Mouse (Mus musculus): Measurements from ENCODE around the gene Trim25. TPM values are rescaled to one million over a fixed set of nuclear protein-coding genes. Genes with fewer than 3 reads are reported as not detected.

Gene Trim25
- polyA plus RNA-seq (2012; rRNA removed): 2.4 and 2.5 TPM in 2 replicates

DNA sequence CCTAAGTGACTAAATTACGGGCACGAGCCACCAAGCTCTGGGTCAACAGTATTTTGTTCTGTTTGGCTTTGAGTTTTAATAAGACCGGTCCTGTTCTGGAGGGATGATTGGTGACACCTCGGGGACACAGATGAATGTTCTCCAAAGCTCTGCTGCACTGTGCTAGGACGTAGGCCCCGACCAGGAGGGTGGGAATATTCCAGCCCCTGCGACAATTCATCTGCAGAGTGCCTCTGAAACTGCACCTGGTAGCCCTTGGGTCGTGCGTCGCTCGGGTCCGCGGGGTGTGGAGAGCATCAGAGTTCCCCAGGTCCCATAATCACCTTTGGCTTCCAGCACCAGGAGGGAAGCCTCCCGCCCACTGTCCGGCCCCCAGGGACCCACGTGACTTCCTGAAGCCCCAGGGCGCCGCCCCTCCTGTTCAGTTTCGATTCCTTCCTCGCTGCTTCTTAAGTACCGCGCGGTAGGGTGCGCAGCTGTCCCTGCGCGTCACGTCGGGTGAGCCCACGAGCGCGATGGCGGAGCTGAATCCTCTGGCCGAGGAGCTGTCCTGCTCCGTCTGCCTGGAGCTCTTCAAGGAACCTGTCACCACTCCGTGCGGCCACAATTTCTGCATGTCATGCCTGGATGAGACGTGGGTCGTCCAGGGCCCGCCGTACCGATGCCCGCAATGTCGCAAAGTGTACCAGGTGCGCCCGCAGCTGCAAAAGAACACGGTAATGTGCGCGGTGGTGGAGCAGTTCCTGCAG, at the start of gene Trim25:
TSS of gene Trim25 (plus strand) at position 403 of the 749 bp plus-strand sequence.
- DNase-seq: no peak
- WGBS: 10% methylated on average over 48 of the region's 48 CpGs
- Histone ChIP-seq H3K27ac (ENCODE audit: insufficient read depth, low read length) (no peak within 1 kb of the TSS), H3K4me1 (ENCODE audit: control insufficient read depth, insufficient read depth, low read length) (no peaks in the 10 kb centered on the region), H3K4me3 (replicated peaks; ENCODE audit: insufficient read depth, low read depth, low read length) (peak within 1 kb of the TSS; percentile 25), H3K27me3 (ENCODE audit: control insufficient read depth, insufficient read depth, low read length) (no peaks in the 10 kb centered on the region)
- TF ChIP-seq CTCF (IDR thresholded peaks at IDR 0.05; ENCODE audit: borderline replicate concordance, insufficient read depth, low read depth, low read length): no peak

DNA sequence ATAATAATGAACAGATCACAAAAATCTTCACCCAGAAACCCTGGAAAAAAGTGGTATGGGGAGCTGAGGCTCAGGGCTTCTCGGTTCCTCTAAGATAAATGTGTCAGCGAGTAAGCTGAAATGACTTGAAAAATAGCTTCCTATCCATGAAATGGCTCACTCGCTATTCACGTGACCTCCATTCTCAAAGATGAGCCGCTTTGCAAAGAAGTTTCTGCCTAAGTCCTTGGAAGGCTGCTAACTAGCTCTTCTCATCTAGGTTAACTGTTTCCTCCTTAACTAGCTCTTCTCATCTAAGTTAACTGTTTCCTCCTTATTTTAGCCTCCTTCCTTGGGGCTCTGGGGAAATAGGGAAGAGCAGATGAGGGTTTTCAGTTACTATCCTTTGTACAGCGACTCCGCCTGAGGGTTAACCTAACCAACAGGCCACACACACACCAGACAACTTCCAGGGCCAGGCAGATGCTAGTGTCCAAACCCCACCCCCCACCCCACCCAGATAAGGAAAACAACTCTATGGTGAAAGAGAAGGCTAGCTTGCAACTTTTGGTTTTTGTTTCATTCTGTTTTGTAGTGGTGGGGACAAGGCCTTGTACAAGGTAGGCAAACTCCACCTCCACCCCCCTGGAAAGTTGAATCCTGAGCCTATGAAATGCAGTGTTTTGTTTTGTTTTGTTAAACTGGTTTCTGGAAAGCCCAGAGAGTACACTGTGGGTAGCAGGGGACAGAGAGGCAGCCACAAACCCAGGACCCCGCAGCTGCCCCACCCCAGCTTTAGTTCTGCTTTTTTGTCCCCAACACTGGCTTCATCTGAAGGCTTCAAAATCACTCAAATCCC, 49.2 kb upstream of the Trim25 start:
- peaks cover 4% of the 10 kb centered on the region for H3K4me1 ChIP-seq (ENCODE audit: control insufficient read depth, insufficient read depth, low read length)
- no peak for DNase-seq
- 96% methylated on average over 8 of the region's 8 CpGs for WGBS
- TF ChIP-seq POLR2A (IDR thresholded peaks at IDR 0.05; ENCODE audit: borderline replicate concordance, insufficient read depth, low read length) (no peak), CTCF (IDR thresholded peaks at IDR 0.05; ENCODE audit: borderline replicate concordance, insufficient read depth, low read depth, low read length) (no peak)
- H3K27ac ChIP-seq (ENCODE audit: insufficient read depth, low read length): no peak overlapping the region
- H3K4me3 ChIP-seq (replicated peaks; ENCODE audit: insufficient read depth, low read depth, low read length): no peak overlapping the region
- H3K27me3 ChIP-seq (ENCODE audit: control insufficient read depth, insufficient read depth, low read length): no peaks in the 10 kb centered on the region

DNA sequence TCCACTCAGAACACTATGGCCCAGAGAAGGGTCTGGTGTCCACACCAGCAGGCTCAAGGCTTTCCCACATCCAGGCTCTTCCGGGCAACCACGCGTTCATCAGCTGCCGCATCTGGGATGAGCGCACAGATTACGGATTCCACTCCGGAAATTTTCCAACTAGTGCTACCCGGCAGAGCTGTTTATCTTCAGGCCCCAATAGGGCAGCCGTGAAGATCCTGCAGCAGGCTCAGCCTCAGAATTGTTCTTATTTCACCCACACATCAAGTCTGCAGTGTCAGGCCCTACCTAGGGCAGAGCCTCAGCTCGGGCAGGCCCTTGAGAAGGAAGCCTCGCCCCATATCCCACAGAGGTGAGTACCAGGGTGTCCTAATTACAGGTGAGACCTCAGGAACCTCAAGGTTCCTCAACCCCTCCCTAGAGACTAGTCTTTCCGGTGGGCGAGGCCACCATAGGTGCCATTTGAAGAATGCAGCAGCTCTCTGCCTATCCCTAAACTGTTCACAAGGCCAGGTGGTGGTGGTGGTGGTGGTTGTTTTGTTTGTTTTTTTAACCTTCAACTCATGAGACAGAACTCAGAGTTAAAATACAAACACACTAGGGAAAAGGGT, 48.4 kb upstream of the Trim25 start:
- no peak for DNase-seq
- no peak for TF ChIP-seq CTCF (IDR thresholded peaks at IDR 0.05; ENCODE audit: borderline replicate concordance, insufficient read depth, low read depth, low read length)
- TF ChIP-seq POLR2A (IDR thresholded peaks at IDR 0.05; ENCODE audit: borderline replicate concordance, insufficient read depth, low read length): no peak
- H3K4me1 ChIP-seq (ENCODE audit: control insufficient read depth, insufficient read depth, low read length): peaks cover 4% of the 10 kb centered on the region
- H3K4me3 ChIP-seq (replicated peaks; ENCODE audit: insufficient read depth, low read depth, low read length): no peak overlapping the region
- no peak overlapping the region for H3K27ac ChIP-seq (ENCODE audit: insufficient read depth, low read length)
- no peaks in the 10 kb centered on the region for H3K27me3 ChIP-seq (ENCODE audit: control insufficient read depth, insufficient read depth, low read length)
- 85% methylated on average over 13 of the region's 13 CpGs for WGBS

DNA sequence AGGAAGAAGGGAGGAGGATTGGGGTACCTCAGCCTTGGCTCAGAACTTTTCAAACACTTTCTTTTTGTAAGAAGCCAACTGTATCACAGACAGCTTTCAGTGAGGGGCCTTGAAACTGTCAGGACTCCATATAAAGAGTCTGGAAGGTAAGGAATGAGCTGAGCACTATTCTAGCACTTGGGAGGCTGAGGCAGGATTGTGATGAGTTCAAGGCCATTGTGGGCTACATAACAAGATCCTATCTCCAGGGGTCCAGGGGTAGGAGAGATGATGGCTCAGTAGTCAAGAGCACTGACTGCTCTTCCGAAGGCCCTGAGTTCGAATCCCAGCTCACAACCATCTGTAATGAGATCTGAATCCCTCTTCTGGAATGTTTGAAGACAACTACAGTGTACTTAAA, 47.6 kb upstream of the Trim25 start:
- TF ChIP-seq CTCF (IDR thresholded peaks at IDR 0.05; ENCODE audit: borderline replicate concordance, insufficient read depth, low read depth, low read length) (no peak), POLR2A (IDR thresholded peaks at IDR 0.05; ENCODE audit: borderline replicate concordance, insufficient read depth, low read length) (no peak)
- Histone ChIP-seq H3K27me3 (ENCODE audit: control insufficient read depth, insufficient read depth, low read length) (no peaks in the 10 kb centered on the region), H3K4me3 (replicated peaks; ENCODE audit: insufficient read depth, low read depth, low read length) (no peak overlapping the region), H3K4me1 (ENCODE audit: control insufficient read depth, insufficient read depth, low read length) (no peaks in the 10 kb centered on the region), H3K27ac (ENCODE audit: insufficient read depth, low read length) (no peak overlapping the region)
- no peak for DNase-seq
- 94% methylated on average over 2 of the region's 2 CpGs for WGBS

DNA sequence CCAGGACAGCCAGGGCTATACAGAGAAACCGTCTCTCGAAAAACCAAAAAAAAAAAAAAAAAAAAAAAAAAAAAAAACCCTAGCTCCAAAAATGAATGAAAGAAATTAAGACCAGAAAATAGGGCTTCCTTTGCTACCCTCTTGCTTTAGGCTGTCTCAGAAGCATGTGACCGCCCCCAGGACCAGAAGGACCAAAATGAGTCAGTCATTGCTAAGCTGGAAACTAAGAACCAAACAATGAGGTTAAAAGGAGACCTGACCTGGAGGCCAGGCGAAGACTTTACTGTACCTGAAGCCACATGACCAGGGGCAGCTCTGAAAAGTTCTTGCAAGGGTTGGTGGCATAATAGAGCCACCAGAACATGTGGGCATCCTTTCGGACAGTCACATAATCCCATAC, 47.1 kb upstream of the Trim25 start:
- Histone ChIP-seq H3K27me3 (ENCODE audit: control insufficient read depth, insufficient read depth, low read length) (no peaks in the 10 kb centered on the region), H3K4me3 (replicated peaks; ENCODE audit: insufficient read depth, low read depth, low read length) (no peak overlapping the region), H3K4me1 (ENCODE audit: control insufficient read depth, insufficient read depth, low read length) (no peaks in the 10 kb centered on the region), H3K27ac (ENCODE audit: insufficient read depth, low read length) (no peak overlapping the region)
- DNase-seq: no peak
- WGBS: 95% methylated on average over 5 of the region's 5 CpGs
- TF ChIP-seq CTCF (IDR thresholded peaks at IDR 0.05; ENCODE audit: borderline replicate concordance, insufficient read depth, low read depth, low read length) (no peak), POLR2A (IDR thresholded peaks at IDR 0.05; ENCODE audit: borderline replicate concordance, insufficient read depth, low read length) (no peak)

- no peak overlapping the region for H3K4me3 ChIP-seq (replicated peaks; ENCODE audit: insufficient read depth, low read depth, low read length)
- TF ChIP-seq POLR2A (IDR thresholded peaks at IDR 0.05; ENCODE audit: borderline replicate concordance, insufficient read depth, low read length): no peak
- no peak for TF ChIP-seq CTCF (IDR thresholded peaks at IDR 0.05; ENCODE audit: borderline replicate concordance, insufficient read depth, low read depth, low read length)
- H3K27me3 ChIP-seq (ENCODE audit: control insufficient read depth, insufficient read depth, low read length): no peaks in the 10 kb centered on the region
- WGBS: 92% methylated on average over 3 of the region's 3 CpGs
- H3K27ac ChIP-seq (ENCODE audit: insufficient read depth, low read length): no peak overlapping the region
- no peaks in the 10 kb centered on the region for H3K4me1 ChIP-seq (ENCODE audit: control insufficient read depth, insufficient read depth, low read length)
- no peak for DNase-seq
These were observed 45.6 kb upstream of the Trim25 start for GRCm38 (mm10) chr11:88953582-88953981.

GRCm38 (mm10) chr11:88954803-88955202, 44.4 kb upstream of the Trim25 start:
- Histone ChIP-seq H3K27ac (ENCODE audit: insufficient read depth, low read length) (no peak overlapping the region), H3K27me3 (ENCODE audit: control insufficient read depth, insufficient read depth, low read length) (no peaks in the 10 kb centered on the region), H3K4me3 (replicated peaks; ENCODE audit: insufficient read depth, low read depth, low read length) (peak overlapping the region; percentile 93), H3K4me1 (ENCODE audit: control insufficient read depth, insufficient read depth, low read length) (no peaks in the 10 kb centered on the region)
- TF ChIP-seq POLR2A (IDR thresholded peaks at IDR 0.05; ENCODE audit: borderline replicate concordance, insufficient read depth, low read length) (no peak), CTCF (IDR thresholded peaks at IDR 0.05; ENCODE audit: borderline replicate concordance, insufficient read depth, low read depth, low read length) (no peak)
- DNase-seq: peak in 1 of 2 experiments; percentile 39
- WGBS: 3% methylated on average over 4 of the region's 4 CpGs
